Mouse (Mus musculus): ENCODE results near the gene Slc38a7. TPM values are rescaled to one million over a fixed set of nuclear protein-coding genes. Genes with fewer than 3 reads are reported as not detected.

Slc38a7 gene
- polyA plus RNA-seq, 1 experiment, result 14.9 TPM

GRCm38 (mm10) chr8:95852290-95852689 lies 1.0 kb downstream of the Slc38a7 start:
- Histone ChIP-seq H3K27ac (ENCODE audit: insufficient read depth, low read length) (no peak overlapping the region), H3K27me3 (ENCODE audit: control insufficient read depth, insufficient read depth, low read length) (no peaks in the 10 kb centered on the region), H3K4me1 (ENCODE audit: control insufficient read depth, insufficient read depth, insufficient read length) (peaks cover 6% of the 10 kb centered on the region; the same call in 1 of the 2 replicates), H3K36me3 (ENCODE audit: control insufficient read depth, insufficient read depth, low read length) (0 out of 2 replicates have a peak, but pooled peaks cover 1% of the 10 kb centered on the region), H3K4me3 (ENCODE audit: extremely low read depth, insufficient read depth, insufficient read length) (no peak overlapping the region)
- DNase-seq (ENCODE audit: low read depth in 1 of 2, low spot score in 2 of 2), result no peak
- WGBS, result 20% methylated on average over 4 of the region's 4 CpGs
- TF ChIP-seq CTCF (IDR thresholded peaks at IDR 0.05; ENCODE audit: extremely low read depth, insufficient read depth, insufficient read length, insufficient replicate concordance), result no peak
- no peak for TF ChIP-seq POLR2A (IDR thresholded peaks at IDR 0.05; ENCODE audit: low read depth, low read length)

- Histone ChIP-seq H3K4me1 (ENCODE audit: control insufficient read depth, insufficient read depth, insufficient read length) (peaks cover 6% of the 10 kb centered on the region; the same call in 1 of the 2 replicates), H3K36me3 (ENCODE audit: control insufficient read depth, insufficient read depth, low read length) (peaks cover 1% of the 10 kb centered on the region; the same call in 1 of the 2 replicates), H3K4me3 (ENCODE audit: extremely low read depth, insufficient read depth, insufficient read length) (no peak overlapping the region), H3K27me3 (ENCODE audit: control insufficient read depth, insufficient read depth, low read length) (no peaks in the 10 kb centered on the region), H3K27ac (ENCODE audit: insufficient read depth, low read length) (no peak overlapping the region)
- DNase-seq (ENCODE audit: low read depth in 1 of 2, low spot score in 2 of 2), result no peak
- no peak for TF ChIP-seq POLR2A (IDR thresholded peaks at IDR 0.05; ENCODE audit: low read depth, low read length)
- TF ChIP-seq CTCF (IDR thresholded peaks at IDR 0.05; ENCODE audit: extremely low read depth, insufficient read depth, insufficient read length, insufficient replicate concordance), result no peak
- WGBS, result 85% methylated on average over 2 of the region's 2 CpGs
Observed at GRCm38 (mm10) chr8:95850326-95850725, 3.0 kb downstream of the Slc38a7 start.

GRCm38 (mm10) chr8:95848734-95849464 lies 4.4 kb downstream of the Slc38a7 start:
- Histone ChIP-seq H3K4me1 (ENCODE audit: control insufficient read depth, insufficient read depth, insufficient read length) (peaks cover 6% of the 10 kb centered on the region; the same call in 1 of the 2 replicates), H3K4me3 (ENCODE audit: extremely low read depth, insufficient read depth, insufficient read length) (no peak overlapping the region), H3K27ac (ENCODE audit: insufficient read depth, low read length) (no peak overlapping the region), H3K27me3 (ENCODE audit: control insufficient read depth, insufficient read depth, low read length) (no peaks in the 10 kb centered on the region), H3K36me3 (ENCODE audit: control insufficient read depth, insufficient read depth, low read length) (peaks cover 3% of the 10 kb centered on the region)
- no peak for DNase-seq (ENCODE audit: low read depth in 1 of 2, low spot score in 2 of 2)
- TF ChIP-seq POLR2A (IDR thresholded peaks at IDR 0.05; ENCODE audit: low read depth, low read length) (no peak), CTCF (IDR thresholded peaks at IDR 0.05; ENCODE audit: extremely low read depth, insufficient read depth, insufficient read length, insufficient replicate concordance) (no peak)
- 94% methylated on average over 19 of the region's 19 CpGs for whole genome bisulfite sequencing

- Histone ChIP-seq H3K27me3 (ENCODE audit: control insufficient read depth, insufficient read depth, low read length) (no peaks in the 10 kb centered on the region), H3K36me3 (ENCODE audit: control insufficient read depth, insufficient read depth, low read length) (peaks cover 5% of the 10 kb centered on the region), H3K4me1 (ENCODE audit: control insufficient read depth, insufficient read depth, insufficient read length) (peaks cover 6% of the 10 kb centered on the region; the same call in 1 of the 2 replicates), H3K4me3 (ENCODE audit: extremely low read depth, insufficient read depth, insufficient read length) (no peak overlapping the region), H3K27ac (ENCODE audit: insufficient read depth, low read length) (no peak overlapping the region)
- DNase-seq (ENCODE audit: low read depth in 1 of 2, low spot score in 2 of 2), result no peak
- no peak for TF ChIP-seq CTCF (IDR thresholded peaks at IDR 0.05; ENCODE audit: extremely low read depth, insufficient read depth, insufficient read length, insufficient replicate concordance)
- TF ChIP-seq POLR2A (IDR thresholded peaks at IDR 0.05; ENCODE audit: low read depth, low read length), result no peak
- WGBS, result 84% methylated on average over 24 of the region's 24 CpGs
Observed at GRCm38 (mm10) chr8:95848061-95848551, 5.2 kb downstream of the Slc38a7 start.

GRCm38 (mm10) chr8:95845026-95845425 lies 8.3 kb downstream of the Slc38a7 start:
- WGBS, result 93% methylated on average over 7 of the region's 7 CpGs
- Histone ChIP-seq H3K4me1 (ENCODE audit: control insufficient read depth, insufficient read depth, insufficient read length) (no peaks in the 10 kb centered on the region), H3K36me3 (ENCODE audit: control insufficient read depth, insufficient read depth, low read length) (peaks cover 9% of the 10 kb centered on the region), H3K4me3 (ENCODE audit: extremely low read depth, insufficient read depth, insufficient read length) (no peak overlapping the region), H3K27ac (ENCODE audit: insufficient read depth, low read length) (no peak overlapping the region), H3K27me3 (ENCODE audit: control insufficient read depth, insufficient read depth, low read length) (no peaks in the 10 kb centered on the region)
- no peak for DNase-seq (ENCODE audit: low read depth in 1 of 2, low spot score in 2 of 2)
- TF ChIP-seq CTCF (IDR thresholded peaks at IDR 0.05; ENCODE audit: extremely low read depth, insufficient read depth, insufficient read length, insufficient replicate concordance), result no peak
- TF ChIP-seq POLR2A (IDR thresholded peaks at IDR 0.05; ENCODE audit: low read depth, low read length), result no peak

GRCm38 (mm10) chr8:95843968-95844367 lies 9.4 kb downstream of the Slc38a7 start:
- no peak for DNase-seq (ENCODE audit: low read depth in 1 of 2, low spot score in 2 of 2)
- Histone ChIP-seq H3K27me3 (ENCODE audit: control insufficient read depth, insufficient read depth, low read length) (no peaks in the 10 kb centered on the region), H3K27ac (ENCODE audit: insufficient read depth, low read length) (no peak overlapping the region), H3K36me3 (ENCODE audit: control insufficient read depth, insufficient read depth, low read length) (peaks cover 9% of the 10 kb centered on the region), H3K4me3 (ENCODE audit: extremely low read depth, insufficient read depth, insufficient read length) (no peak overlapping the region), H3K4me1 (ENCODE audit: control insufficient read depth, insufficient read depth, insufficient read length) (no peaks in the 10 kb centered on the region)
- 87% methylated on average over 6 of the region's 6 CpGs for WGBS
- no peak for TF ChIP-seq POLR2A (IDR thresholded peaks at IDR 0.05; ENCODE audit: low read depth, low read length)
- no peak for TF ChIP-seq CTCF (IDR thresholded peaks at IDR 0.05; ENCODE audit: extremely low read depth, insufficient read depth, insufficient read length, insufficient replicate concordance)

GRCm38 (mm10) chr8:95841436-95841835 lies 11.9 kb downstream of the Slc38a7 start:
- WGBS, result 96% methylated on average over 15 of the region's 15 CpGs
- no peak for DNase-seq (ENCODE audit: low read depth in 1 of 2, low spot score in 2 of 2)
- Histone ChIP-seq H3K4me3 (ENCODE audit: extremely low read depth, insufficient read depth, insufficient read length) (no peak overlapping the region), H3K27me3 (ENCODE audit: control insufficient read depth, insufficient read depth, low read length) (no peaks in the 10 kb centered on the region), H3K36me3 (ENCODE audit: control insufficient read depth, insufficient read depth, low read length) (peaks cover 12% of the 10 kb centered on the region), H3K4me1 (ENCODE audit: control insufficient read depth, insufficient read depth, insufficient read length) (no peaks in the 10 kb centered on the region), H3K27ac (ENCODE audit: insufficient read depth, low read length) (no peak overlapping the region)
- TF ChIP-seq CTCF (IDR thresholded peaks at IDR 0.05; ENCODE audit: extremely low read depth, insufficient read depth, insufficient read length, insufficient replicate concordance), result no peak
- no peak for TF ChIP-seq POLR2A (IDR thresholded peaks at IDR 0.05; ENCODE audit: low read depth, low read length)
